Mouse (Mus musculus): ENCODE measurements at regions not wholly inside any gene's neighbourhood (a gene's known extent, or its start where the extent isn't known, plus 50 kb on each side); places are given as distances from the start of the nearest gene placed in this dataset.

DNA sequence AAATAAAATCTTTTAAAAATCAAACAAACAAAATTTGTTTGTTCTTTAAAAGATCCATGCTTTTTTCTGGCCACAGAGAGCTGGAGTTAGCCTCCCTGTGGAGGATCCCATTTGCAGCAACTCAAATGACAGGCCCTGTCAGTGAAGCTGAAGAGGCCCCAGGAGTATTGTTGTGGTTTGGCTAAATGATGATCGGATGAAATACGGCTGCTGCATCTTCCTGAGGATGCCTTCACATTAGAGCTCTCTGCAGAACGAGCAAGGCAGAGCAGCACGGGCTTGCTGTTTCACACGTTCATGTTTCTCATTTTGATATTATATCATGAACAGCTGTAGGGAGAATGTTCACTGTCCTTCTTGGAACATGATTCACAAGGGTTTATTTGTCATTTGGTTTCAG lies 76.8 kb downstream of the Polr2m start:
- no peak for DNase-seq (ENCODE audit: low read depth, low spot score)
- peaks cover 22 to 29% of the 10 kb centered on the region in 2 experiments for H3K27me3 ChIP-seq (ENCODE audit: control insufficient read depth in 1 of 2, insufficient read depth in 2 of 2, low read length in 2 of 2)
- H3K9me3 ChIP-seq (replicated peaks; ENCODE audit: insufficient read depth, low read length): no peaks in the 10 kb centered on the region
- no peak overlapping the region for H3K4me3 ChIP-seq (ENCODE audit: control insufficient read depth in 1 of 2, insufficient read depth in 1 of 2, low read depth in 2 of 2, low read length in 2 of 2)
- no peak overlapping the region for H3K9ac ChIP-seq (ENCODE audit: control insufficient read depth, low read depth, low read length, poor library complexity, severe bottlenecking)
- no peak for TF ChIP-seq USF2 (IDR thresholded peaks at IDR 0.05; ENCODE audit: borderline replicate concordance in 1 of 2, insufficient read depth in 1 of 2, low read depth in 1 of 2, low read length in 2 of 2)
- no peak for TF ChIP-seq MYB (IDR thresholded peaks at IDR 0.05; ENCODE audit: low read depth, low read length)
- no peak for TF ChIP-seq MYC (IDR thresholded peaks at IDR 0.05; ENCODE audit: low read depth, low read length)
- no peak for TF ChIP-seq GABPA (IDR thresholded peaks at IDR 0.05; ENCODE audit: low read depth, low read length)
- TF ChIP-seq ETS1 (IDR thresholded peaks at IDR 0.05; ENCODE audit: low read depth, low read length): no peak
- no peak for TF ChIP-seq ELF1 (IDR thresholded peaks at IDR 0.05; ENCODE audit: low read depth, low read length)
- no peak for TF ChIP-seq E2F4 (IDR thresholded peaks at IDR 0.05; ENCODE audit: borderline replicate concordance, low read depth, low read length)
- TF ChIP-seq TAL1 (IDR thresholded peaks at IDR 0.05; ENCODE audit: low read length): no peak
- TF ChIP-seq MEF2A (IDR thresholded peaks at IDR 0.05; ENCODE audit: extremely low read depth, insufficient replicate concordance, low read depth, low read length, poor library complexity, severe bottlenecking): no peak
- TF ChIP-seq MAZ (IDR thresholded peaks at IDR 0.05; ENCODE audit: low read depth, low read length): no peak
- no peak for TF ChIP-seq ZMIZ1 (IDR thresholded peaks at IDR 0.05; ENCODE audit: low read depth, low read length)
- TF ChIP-seq GATA1 (IDR thresholded peaks at IDR 0.05; ENCODE audit: low read depth, low read length): no peak
- no peak for TF ChIP-seq TCF12 (IDR thresholded peaks at IDR 0.05; ENCODE audit: low read depth, low read length)
- TF ChIP-seq KAT2A (conservative IDR thresholded peaks at IDR 0.05; ENCODE audit: low read depth, low read length): no peak
- no peak for TF ChIP-seq CHD2 (IDR thresholded peaks at IDR 0.05; ENCODE audit: low read length)
- no peak for TF ChIP-seq RAD21 (IDR thresholded peaks at IDR 0.05; ENCODE audit: low read depth, low read length)
- no peaks in the 10 kb centered on the region for H3K79me2 ChIP-seq (ENCODE audit: control insufficient read depth, insufficient read depth, low read length, poor library complexity)
- no peak overlapping the region for H3K27ac ChIP-seq (ENCODE audit: control insufficient read depth, low read depth, low read length)
- H3K36me3 ChIP-seq (ENCODE audit: control insufficient read depth in 1 of 2, insufficient read depth in 2 of 2, low read length in 2 of 2): no peaks in the 10 kb centered on the region
- H3K4me1 ChIP-seq (ENCODE audit: control insufficient read depth in 1 of 2, insufficient read depth in 2 of 2, low read length in 2 of 2): no peaks in the 10 kb centered on the region

DNA sequence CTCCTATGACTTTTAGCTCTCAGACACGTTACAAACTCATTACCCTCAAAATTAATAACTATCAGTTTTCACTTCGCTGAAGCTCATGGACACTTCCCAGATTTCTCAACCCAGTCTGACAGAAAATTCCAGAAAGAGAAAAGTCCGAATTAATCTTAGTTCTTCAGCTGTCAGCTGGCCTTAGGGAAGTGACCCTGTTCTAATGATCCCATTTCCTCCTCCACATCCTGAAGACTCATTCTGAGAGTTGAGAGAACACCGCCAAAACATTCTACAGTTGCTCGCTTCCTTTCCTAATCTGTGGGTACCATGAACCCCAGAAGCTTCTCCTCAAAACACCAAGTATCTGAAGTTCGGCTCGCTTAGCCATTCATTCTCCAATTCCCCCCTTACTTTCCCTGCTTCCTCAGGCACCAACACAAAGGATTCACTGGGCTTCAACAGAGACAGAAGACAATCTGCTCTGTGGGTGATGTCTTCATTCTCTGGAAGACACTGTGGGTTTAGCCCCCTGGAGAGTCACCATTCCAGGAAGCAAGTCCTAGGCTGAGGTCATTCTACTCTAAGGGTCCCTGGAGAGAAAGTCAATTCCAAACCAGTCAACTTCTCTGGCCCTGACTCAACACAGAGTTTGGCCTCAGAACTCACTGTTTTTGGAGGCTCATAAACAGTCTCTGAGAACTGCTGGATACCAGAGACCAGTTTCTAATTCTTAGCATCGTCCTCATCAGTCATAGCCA lies 81.2 kb downstream of the Polr2m start:
- Histone ChIP-seq H3K79me2 (ENCODE audit: control insufficient read depth, insufficient read depth, low read length, poor library complexity) (no peaks in the 10 kb centered on the region), H3K27me3 (ENCODE audit: control insufficient read depth in 1 of 2, insufficient read depth in 2 of 2, low read length in 2 of 2) (peaks cover 22 to 25% of the 10 kb centered on the region in 2 experiments), H3K36me3 (ENCODE audit: control insufficient read depth in 1 of 2, insufficient read depth in 2 of 2, low read length in 2 of 2) (no peaks in the 10 kb centered on the region), H3K27ac (ENCODE audit: control insufficient read depth, low read depth, low read length) (no peak overlapping the region), H3K9ac (ENCODE audit: control insufficient read depth, low read depth, low read length, poor library complexity, severe bottlenecking) (no peak overlapping the region), H3K4me3 (ENCODE audit: control insufficient read depth in 1 of 2, insufficient read depth in 1 of 2, low read depth in 2 of 2, low read length in 2 of 2) (no peak overlapping the region), H3K4me1 (ENCODE audit: control insufficient read depth in 1 of 2, insufficient read depth in 2 of 2, low read length in 2 of 2) (no peaks in the 10 kb centered on the region), H3K9me3 (replicated peaks; ENCODE audit: insufficient read depth, low read length) (no peaks in the 10 kb centered on the region)
- TF ChIP-seq MAZ (IDR thresholded peaks at IDR 0.05; ENCODE audit: low read depth, low read length): no peak
- no peak for TF ChIP-seq CHD2 (IDR thresholded peaks at IDR 0.05; ENCODE audit: low read length)
- TF ChIP-seq ZMIZ1 (IDR thresholded peaks at IDR 0.05; ENCODE audit: low read depth, low read length): no peak
- TF ChIP-seq EP300 (IDR thresholded peaks at IDR 0.05; ENCODE audit: low read depth in 1 of 2, low read length in 2 of 2): no peak
- no peak for TF ChIP-seq NELFE (IDR thresholded peaks at IDR 0.05; ENCODE audit: low read depth, low read length)
- no peak for TF ChIP-seq ETS1 (IDR thresholded peaks at IDR 0.05; ENCODE audit: low read depth, low read length)
- TF ChIP-seq BHLHE40 (IDR thresholded peaks at IDR 0.05; ENCODE audit: borderline replicate concordance, low read depth, low read length): no peak
- no peak for TF ChIP-seq TAL1 (IDR thresholded peaks at IDR 0.05; ENCODE audit: low read length)
- no peak for TF ChIP-seq JUND (IDR thresholded peaks at IDR 0.05; ENCODE audit: low read depth, low read length)
- no peak for TF ChIP-seq MYB (IDR thresholded peaks at IDR 0.05; ENCODE audit: low read depth, low read length)
- TF ChIP-seq E2F4 (IDR thresholded peaks at IDR 0.05; ENCODE audit: borderline replicate concordance, low read depth, low read length): no peak
- no peak for TF ChIP-seq UBTF (IDR thresholded peaks at IDR 0.05; ENCODE audit: borderline replicate concordance, insufficient read depth, low read depth, low read length)
- no peak for TF ChIP-seq KAT2A (conservative IDR thresholded peaks at IDR 0.05; ENCODE audit: low read depth, low read length)
- no peak for DNase-seq (ENCODE audit: low read depth, low spot score)
